Mouse (Mus musculus): ENCODE measurements around the gene Tbc1d7.

The Tbc1d7 gene

DNA sequence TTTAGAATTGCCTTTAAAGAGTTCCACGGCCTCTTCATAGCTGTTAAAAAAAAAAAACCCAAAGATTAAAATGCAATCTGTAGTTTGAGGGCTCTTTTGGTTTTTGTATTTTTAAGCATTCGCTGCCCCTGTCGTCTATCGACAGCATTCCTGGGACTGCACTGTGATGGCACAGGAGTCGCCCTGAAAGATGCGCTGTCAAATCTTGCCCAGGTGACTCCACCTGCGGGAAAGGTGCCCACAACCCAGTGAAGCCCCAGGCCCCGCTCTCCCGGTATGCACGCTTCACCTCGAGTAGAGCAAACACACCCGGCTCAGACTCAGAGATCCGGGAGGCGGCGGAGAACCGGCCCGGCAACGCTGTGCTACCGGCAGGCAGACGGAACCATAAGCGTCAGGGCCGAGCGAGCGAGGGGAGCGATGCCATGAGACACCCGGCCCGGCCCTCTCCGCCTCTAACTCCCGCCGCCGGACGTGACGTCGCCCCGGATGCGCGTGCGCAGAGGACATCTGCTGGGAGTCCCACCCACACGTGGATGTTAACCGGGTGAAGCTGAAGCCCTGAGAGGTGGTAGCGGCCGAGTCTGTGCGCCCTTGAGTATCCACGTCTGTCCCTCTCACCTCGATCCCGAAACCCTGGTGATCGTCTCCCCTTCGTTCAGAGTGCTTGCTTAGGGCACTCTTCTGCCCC lies at the start of gene Tbc1d7:
Gene Tbc1d7 (minus strand): TSS at position 482 of the 691 bp plus-strand sequence.
- peak; percentile 96 to 98 for DNase-seq (ENCODE audit: low spot score in 2 of 2)

DNA sequence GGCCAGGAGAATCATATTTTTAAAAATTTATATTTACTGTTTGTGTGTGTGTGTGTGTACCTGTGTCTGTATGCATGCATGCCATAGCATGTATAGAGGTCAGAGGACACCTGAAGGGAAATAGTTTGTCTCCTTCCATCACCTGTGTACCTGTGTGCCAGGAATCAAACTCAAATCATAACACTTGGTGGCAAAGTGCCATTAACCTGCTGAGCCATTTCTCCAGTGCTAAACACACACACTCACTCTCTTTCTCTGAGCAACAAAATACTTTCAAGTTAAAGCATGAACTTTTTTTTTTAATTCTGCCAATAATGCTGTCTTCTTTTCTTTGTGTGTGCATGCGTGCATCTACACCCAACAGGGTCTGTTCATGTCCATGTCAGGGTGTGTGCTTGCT lies 49.3 kb upstream of the Tbc1d7 start:
- no peak for DNase-seq (ENCODE audit: low spot score in 2 of 2)

DNA sequence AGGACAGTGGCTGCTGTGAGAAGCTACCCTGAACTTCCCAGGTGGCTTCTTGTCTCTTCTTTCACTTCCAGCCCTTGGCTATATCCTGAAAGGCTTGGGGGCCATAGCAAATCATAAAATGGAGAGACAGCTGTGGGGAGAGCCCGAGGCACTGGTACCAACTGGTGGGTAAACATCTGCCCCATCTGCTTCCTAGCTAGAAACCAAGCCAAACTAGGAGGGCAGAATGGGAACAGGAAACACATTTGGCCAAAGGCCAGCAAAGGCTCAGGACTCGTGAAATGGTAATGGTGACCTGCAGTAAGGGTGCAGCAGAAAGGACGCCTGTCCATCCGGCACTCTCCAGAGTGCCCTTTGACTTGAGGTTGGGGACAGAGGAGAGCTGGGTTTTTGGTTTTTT lies 47.5 kb upstream of the Tbc1d7 start:
- no peak for DNase-seq (ENCODE audit: low spot score in 2 of 2)

DNA sequence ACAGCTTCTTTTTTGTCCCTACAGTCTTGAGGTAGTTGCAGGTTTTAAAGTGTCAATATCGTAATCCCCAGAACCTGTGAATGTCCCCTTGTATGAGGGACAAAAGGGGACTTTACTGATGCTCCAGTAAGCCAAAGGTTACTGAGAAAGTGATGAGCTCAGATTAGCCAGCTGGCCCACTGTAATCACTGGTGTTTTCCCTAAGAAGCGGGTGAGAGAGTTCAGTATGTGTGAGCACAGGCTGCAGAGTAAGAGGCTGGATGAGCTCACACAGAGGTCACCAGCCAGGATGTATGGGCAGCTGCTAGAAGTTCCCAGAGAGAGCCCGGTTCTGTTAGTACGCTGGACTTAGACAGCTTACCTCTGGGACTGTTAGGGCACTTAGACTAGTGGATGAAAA lies 47.0 kb upstream of the Tbc1d7 start:
- DNase-seq (ENCODE audit: low spot score in 2 of 2), result no peak

DNA sequence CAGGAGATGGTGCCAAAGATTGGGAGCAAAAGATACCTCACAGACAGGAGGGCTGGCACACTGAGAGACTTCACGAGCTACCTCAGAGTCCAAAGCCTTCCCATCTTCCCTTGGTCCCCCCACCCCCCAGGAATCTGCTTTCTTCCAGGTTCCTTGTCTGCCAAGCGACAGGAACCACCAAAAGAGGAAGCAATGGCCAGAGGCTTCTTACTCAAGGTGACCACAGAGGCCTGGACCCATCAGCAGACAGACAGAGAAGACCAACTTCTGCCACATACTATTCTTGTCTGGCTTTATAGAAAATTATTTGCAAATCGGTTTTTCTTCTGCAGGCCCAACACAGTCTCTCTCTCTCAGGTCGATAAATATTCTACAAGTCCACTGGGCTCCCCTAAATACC lies 46.4 kb upstream of the Tbc1d7 start:
- no peak for DNase-seq (ENCODE audit: low spot score in 2 of 2)

DNA sequence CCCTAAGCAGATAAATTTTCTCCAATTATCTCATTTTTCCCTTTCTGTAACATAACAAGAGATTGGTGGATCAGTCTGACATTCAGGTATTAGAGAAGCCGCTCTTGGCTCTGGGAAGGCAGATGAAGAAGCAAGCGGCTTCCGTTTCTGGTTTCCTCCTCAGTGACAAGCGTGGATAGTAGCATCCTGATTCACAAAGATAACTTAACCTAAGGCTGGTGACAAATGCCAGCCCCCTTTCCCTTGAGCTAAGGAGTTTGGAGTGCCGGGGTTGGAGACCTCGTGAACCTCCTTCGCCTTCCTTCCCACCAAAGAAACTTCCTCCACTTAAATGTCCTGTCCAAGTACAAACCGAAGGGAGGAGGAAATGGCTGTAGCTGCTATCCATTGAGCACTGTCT lies 45.8 kb upstream of the Tbc1d7 start:
- no peak for DNase-seq (ENCODE audit: low spot score in 2 of 2)

DNA sequence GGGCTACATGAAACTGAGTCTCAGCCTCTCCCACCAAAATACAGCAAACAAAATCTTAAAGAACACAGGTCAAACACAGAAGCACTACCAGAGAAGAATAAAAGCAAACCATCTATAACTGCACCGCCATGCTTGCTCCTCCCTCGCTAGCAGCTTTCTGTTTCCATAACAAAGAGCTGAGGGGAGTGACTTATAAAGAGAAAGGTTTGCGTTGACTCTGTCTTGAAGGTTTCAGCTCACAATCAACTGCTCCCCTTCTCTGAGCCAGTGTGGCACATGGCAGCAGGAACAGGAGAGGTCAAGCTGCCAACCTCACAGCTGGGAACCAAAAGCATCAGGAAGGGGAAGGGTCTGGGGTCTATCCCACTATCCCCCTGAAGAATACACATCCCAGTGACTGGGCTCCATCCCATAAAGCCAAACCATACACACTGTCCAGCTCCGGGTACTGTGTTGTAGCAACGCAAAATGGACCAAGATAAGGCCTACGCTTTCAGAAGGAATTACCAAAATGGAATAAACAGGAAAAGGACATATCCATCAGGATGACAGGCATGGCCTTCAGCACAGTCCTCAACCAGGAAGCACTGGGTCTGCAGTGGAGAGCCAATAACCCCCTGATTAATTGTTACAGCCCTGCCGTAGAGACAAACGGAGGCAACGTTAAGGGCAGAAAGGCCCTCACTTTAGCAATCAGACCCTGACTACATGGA lies 44.8 kb upstream of the Tbc1d7 start:
- no peak for DNase-seq (ENCODE audit: low spot score in 2 of 2)

DNA sequence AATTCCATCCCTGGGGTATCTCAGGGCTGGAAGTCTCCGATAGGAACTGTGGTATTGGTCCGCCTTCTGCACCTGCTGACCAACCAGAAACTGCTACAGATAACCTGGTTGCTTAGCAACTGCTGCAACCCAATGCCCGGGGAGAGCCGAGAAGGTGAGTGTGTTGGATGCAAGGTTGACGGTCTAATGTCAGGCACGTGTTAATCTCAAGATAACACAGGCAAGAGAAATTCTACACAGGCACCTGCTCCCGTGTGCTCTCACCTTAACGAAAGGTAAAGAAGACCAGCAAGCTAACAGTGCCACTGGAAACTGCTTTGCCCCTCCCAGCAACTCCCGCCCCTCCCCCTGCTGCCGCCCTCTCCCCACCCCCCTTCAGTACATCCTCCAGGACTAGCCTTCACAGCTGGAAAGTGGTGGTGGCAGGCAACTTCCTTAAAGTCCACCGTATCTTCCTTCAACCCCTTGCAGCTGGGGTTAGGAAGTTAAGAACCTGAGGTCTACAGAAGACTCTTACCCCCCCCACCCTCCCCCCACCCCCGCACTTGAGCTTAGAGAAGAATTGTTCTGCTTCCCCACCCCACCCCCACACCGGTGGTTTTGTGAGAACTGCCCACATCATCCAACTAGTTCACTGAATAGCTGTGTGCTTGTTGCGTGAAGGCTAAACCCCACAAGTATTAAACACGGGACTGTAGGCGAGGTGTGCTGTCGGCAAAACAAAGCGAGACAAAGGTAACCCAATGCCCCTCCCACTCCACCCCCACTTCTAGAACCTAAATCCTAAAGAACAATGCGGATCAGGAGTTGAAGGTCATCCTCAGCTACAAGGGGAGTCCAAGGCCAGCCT lies 44.1 kb upstream of the Tbc1d7 start:
- DNase-seq (ENCODE audit: low spot score in 2 of 2), result peak; percentile 64 to 75

DNA sequence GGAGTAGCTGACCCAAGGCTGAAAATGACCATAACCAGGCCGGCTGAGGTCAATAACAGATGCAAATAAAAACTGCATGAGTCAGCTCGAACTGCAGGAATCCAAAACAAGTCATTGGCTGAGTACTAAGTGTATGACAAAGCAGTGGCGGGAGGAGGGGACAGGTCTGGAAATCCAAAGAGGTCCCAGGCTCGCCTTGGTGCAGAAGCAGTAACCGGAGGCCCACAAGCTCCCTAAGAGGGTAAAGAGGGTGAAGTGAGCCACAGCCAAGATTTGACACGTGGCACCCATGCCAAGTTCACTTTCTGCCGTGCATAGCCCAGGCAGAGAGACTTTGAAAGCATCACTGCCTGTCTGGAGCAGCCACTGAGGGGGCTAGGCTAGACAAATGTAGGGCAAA lies 41.0 kb upstream of the Tbc1d7 start:
- DNase-seq (ENCODE audit: low spot score in 2 of 2), result no peak

DNA sequence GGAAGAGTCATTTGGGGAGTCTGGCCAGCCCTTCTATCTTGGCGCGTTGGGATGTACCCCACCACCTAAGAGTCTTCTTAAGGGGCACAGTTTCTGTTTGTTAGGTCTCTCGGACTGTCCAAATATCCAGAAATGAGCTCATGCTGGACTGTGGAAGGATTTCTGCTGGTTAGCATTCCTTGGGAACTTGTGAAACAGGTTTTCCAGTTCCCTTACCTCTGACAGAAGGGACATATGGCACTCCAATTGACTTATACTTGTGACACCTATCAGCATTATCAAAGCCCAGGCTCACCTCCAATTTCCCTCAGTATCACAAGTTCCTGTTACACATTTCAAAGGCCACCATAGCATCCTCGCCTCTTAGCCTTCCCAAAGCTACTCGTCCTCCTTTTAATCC lies 39.7 kb upstream of the Tbc1d7 start:
- DNase-seq (ENCODE audit: low spot score in 2 of 2), result no peak

DNA sequence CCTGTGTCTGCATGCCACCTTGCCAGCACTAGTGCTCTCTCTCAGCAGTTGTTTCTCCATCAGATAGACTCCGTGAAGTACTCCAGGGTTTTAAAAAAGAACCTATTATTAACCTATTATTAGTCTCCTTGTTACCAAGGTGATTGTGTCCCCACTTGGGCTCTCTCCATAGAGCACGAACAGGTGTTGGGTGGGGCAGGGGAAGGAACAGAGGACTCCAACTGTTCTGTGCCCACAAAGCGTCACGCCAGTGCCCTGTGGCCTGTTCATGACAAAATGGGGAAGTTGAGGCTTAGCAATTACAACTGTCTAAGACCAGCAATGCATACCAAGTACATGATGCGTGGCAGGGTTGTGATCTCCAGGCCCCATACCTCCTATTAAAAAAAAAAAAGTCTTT lies 38.3 kb upstream of the Tbc1d7 start:
- DNase-seq (ENCODE audit: low spot score in 2 of 2), result peak; percentile 82 to 85

DNA sequence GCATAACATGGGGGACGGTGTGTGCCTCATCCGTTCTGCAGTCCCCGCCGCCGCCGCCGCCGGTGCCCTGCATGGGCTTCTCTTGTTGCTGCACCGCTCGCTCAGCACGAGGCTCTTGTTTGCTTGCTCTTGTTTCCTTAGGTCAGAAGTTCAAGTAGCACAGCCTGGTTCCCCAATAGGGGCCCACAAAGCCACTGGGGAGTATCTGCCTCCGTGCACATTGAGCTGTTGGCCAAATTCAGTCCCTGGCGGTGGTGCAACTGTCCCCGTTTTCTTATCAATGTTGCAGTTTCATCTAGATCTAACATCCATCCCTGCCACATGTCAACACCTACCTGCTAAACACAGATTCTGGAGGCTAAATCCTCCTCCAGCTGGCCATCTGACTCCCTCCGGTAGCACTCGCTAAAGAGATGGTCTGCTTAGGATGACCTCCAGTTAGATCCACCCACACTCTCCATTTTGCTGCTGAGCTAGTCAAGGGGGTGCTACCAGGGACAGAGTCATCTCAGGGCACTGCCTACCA lies 37.7 kb upstream of the Tbc1d7 start:
- DNase-seq (ENCODE audit: low spot score in 2 of 2), result peak; percentile 67

DNA sequence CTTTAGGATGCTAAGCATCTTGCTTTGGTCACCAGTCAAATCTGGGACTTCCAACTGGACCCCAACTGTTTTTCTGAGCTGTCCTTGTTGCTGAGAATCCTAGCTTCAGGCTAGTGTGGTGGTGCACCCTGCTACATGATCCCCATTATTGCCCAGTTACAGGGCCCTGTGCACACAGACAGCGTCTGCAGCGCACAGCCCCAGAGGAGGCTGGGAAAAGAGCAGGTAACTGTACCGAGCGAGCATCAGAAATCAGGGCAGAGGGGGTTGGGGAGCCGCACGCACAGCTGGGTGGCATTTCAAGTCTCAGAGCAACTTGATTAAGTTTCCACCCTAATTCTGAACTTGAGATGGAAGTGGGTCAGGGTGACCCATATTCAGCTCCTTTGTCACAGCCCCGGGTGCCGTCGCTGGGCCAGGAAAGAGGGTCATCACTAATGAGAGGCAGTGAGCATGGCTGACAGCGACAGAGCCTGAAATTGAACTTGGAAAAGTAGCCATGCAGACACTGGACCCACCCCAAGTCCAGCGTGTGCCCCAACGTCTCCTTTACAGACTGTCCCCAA lies 34.9 kb upstream of the Tbc1d7 start:
- no peak for DNase-seq (ENCODE audit: low spot score in 2 of 2)

DNA sequence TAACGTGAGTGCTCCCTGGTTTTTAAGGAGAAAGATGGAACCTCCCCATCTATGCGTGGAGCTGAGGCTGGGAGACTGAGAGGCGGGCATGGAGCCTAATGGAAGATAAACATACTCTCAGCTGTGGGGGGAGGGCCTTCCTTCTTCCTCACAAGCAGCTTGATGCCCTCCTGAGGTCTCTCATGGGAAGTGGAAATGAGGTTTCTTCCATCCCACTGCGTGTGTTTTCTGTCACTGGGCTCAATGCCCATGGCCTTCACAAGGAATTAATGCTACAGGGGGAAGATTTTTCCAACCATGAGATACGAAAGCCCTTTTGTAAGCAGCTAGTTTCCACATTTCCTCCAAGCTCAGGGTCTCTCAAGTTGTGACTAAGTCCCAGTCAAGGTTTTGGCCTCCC lies 32.3 kb upstream of the Tbc1d7 start:
- DNase-seq (ENCODE audit: low spot score in 2 of 2), result no peak

DNA sequence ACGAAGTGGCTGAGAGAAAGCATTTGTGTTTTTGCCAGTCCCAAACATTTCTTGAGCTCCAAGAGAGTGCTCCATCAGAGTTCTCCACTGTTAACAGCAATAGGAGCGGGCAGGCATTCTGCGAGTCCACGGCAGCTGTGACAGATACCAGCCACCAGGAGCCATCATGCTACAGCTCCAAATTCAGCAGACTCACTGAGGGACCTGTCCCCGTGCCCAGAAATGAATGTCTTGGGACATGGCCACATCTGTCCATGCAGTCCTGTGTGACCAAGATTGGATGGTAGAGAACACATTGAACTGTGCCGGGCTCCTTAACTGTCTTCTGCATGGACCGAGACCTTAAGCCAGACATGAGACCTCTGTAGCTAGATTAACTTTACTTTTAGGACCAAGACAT lies 31.9 kb upstream of the Tbc1d7 start:
- no peak for DNase-seq (ENCODE audit: low spot score in 2 of 2)

DNA sequence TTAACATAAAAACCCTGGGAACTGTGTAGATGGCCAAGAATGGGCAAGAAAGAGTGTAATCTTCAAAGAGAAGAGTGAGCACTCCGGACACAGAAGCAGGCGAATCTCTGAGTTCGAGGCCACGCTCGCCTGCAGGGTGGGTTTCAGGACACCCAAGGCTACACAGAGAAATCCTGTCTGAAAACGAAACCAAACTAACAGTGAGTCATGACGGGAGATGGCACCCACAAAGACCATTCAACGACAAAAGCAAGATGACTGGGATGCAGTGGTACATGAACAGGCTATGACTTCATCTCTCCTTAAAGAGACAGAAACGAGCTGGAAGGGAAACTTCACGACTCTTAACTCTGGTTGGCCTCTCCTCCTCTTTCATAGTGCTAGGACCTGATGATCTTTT lies 31.1 kb upstream of the Tbc1d7 start:
- DNase-seq (ENCODE audit: low spot score in 2 of 2), result no peak

DNA sequence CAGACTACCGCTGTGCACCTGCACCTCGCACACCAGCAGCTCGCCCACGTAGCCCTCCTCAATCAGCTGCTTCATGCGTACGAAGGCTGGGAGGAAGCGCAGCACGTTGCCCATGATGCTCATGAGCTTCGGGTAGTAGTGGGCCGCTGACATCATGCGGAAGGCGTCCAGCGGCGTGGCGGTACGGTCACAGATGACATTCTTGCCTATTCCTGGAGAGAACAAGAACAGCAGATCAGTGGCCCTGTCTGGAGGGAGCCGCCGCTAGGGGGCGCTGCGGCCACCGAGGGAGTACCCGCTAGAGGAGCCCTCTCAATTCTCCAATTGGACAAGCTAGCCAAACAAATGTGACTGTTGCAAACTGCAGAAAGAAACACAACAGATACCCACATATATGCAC lies 29.7 kb upstream of the Tbc1d7 start:
- DNase-seq (ENCODE audit: low spot score in 2 of 2), result no peak

DNA sequence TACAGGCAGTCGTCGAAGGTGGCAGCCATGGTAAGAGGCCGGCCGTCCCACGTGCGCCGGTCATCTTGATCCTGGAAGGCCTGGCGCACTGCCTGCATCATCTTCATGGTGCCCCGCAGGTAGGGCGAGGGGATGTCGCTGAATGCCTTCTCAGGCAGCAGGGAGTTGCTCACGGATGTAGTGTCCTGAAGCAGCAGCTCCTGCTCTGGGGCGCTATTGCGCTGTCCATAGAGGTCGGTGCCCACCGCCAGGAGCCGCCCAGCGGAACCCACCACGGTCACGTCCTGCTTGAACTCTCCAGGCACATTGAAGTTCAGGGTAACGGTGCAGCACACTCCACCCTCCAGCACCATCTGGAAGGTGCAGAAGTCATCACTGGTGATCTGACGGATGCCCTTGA lies 29.2 kb upstream of the Tbc1d7 start:
- no peak for DNase-seq (ENCODE audit: low spot score in 2 of 2)

DNA sequence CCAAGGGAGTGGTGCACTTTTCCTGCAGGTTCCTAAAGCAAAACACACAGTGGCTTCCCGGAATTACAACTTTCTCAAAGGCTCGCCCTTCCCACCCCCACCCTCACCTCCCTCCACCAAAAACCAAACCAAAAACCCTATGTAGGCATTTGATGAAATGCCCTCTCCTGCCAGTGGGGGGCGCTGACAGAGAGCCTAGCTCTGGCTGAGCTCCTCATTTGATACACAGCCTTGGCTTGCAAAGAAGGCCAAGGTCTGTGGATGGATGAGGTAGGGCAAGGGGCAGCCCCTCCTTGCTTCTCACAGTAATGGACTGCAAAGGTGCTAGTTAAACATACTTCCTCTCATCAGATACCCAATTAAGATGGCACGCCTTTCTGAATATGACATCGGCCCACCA lies 28.4 kb upstream of the Tbc1d7 start:
- DNase-seq (ENCODE audit: low spot score in 2 of 2), result peak; percentile 56 to 68

DNA sequence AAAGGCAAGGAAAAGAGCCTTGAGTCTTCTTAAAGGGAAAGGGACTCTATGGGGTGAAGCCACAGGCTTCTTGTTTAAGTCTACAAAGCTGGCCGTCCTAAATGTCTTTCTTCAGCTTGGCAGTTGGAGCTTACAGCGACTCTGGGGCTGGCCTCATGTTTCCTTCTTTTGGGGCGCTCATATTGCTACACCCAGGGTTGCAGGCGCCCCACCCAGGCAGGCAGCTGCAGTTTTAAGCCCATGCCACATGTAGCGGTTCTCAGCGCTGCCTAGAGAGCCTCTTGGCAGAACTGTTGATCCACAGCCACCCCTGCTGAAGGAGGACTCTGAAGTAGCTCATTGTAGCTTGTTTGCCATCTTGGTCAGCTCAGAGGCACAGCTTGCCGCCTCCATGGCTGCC lies 28.0 kb upstream of the Tbc1d7 start:
- no peak for DNase-seq (ENCODE audit: low spot score in 2 of 2)

DNA sequence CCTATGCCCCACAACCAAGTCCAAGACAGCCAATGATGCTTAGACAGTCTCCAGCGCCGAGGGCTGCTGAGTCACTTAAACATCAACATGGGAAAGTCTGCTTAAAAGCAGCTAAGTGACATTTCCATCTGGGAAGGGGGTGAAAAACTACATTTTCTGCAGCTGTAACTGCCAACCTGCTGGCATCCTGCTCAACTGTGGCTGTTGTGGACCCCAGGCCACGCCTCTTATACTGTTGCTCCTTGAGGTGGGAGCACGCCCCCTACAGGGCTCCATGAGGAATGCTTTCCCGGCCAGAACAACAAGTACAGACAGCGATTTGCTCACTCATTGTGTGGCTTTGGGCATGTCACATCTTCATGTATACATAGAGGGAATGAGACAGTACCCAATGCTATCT lies 25.9 kb upstream of the Tbc1d7 start:
- DNase-seq (ENCODE audit: low spot score in 2 of 2), result no peak

DNA sequence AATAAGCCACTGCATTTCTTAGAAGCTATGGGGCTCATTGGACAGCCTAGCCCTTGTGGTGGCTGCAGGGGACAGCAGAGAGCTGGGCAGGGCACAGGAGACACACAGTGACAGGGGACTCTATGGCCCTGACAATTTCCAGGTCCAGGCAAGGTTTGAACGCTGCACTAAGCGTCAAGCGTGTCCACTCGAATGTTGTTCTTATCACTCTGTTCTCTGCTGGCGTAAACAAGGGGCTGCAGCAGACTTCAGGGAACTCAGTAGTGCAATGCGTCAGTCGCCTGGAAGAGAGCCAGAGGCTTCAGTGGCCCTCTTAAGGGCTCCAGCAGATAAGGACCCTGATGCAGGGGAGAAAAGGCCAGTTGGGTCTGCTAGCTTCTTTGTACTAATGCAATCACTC lies 24.7 kb upstream of the Tbc1d7 start:
- no peak for DNase-seq (ENCODE audit: low spot score in 2 of 2)
